Mouse (Mus musculus) stomach, embryonic 14.5 days (tissue): ENCODE data around the gene Elmod1. TPM values are rescaled to one million over a fixed set of nuclear protein-coding genes. Genes with fewer than 3 reads are reported as not detected.

Experiments
- ATAC-seq: fragments of 200-750 bp; cut with Nextera tagmentation; 2 replicates; pipeline ENCODE4 v1.8.0; 2017; ENCODE audit warnings: low read depth, moderate TSS enrichment; ENCODE audit not compliant: insufficient number of reproducible peaks, insufficient read depth, low FRiP score
- H3K27ac ChIP-seq: fragments of 300-500 bp; sonication (generic); 2 replicates; pipeline ENCODE4 v1.5.1; 2014; ENCODE audit warnings: mild to moderate bottlenecking, low read length, moderate library complexity, mixed read lengths
- H3K27me3 ChIP-seq: fragments of 300-500 bp; sonication (generic); 2 replicates; pipeline ENCODE4 v1.6.1; 2014; ENCODE audit warnings: low read length, control low read depth, mixed read lengths; ENCODE audit not compliant: control insufficient read depth, insufficient read depth
- H3K36me3 ChIP-seq: fragments of 300-500 bp; sonication (generic); 2 replicates; pipeline ENCODE4 v1.6.1; 2014; ENCODE audit warnings: mild to moderate bottlenecking, control low read depth, low read length, moderate library complexity, mixed read lengths; ENCODE audit not compliant: control insufficient read depth, insufficient read depth
- H3K4me1 ChIP-seq: fragments of 300-500 bp; sonication (generic); 2 replicates; pipeline ENCODE4 v1.6.1; 2014; ENCODE audit warnings: low read length, control low read depth, mixed read lengths; ENCODE audit not compliant: control insufficient read depth, insufficient read depth
- H3K4me2 ChIP-seq: fragments of 300-500 bp; sonication (generic); replicated peaks from 2 replicates; pipeline ENCODE4 v1.6.1; 2014; ENCODE audit warnings: low read depth, low read length, control low read depth
- H3K4me3 ChIP-seq: fragments of 300-500 bp; sonication (generic); 2 replicates; pipeline ENCODE4 v1.5.1; 2014; ENCODE audit warnings: low read depth, low read length, control low read depth
- H3K9ac ChIP-seq: fragments of 300-500 bp; sonication (generic); replicated peaks from 2 replicates; pipeline ENCODE4 v1.6.1; 2014; ENCODE audit warnings: low read depth, mild to moderate bottlenecking, control low read depth, low read length, moderate library complexity, mixed read lengths
- H3K9me3 ChIP-seq: fragments of 300-500 bp; sonication (generic); 2 replicates; pipeline ENCODE4 v1.6.1; 2016; ENCODE audit warnings: low read depth, low read length, control low read depth; ENCODE audit not compliant: control insufficient read depth
- WGBS: fragments of 180-500 bp; shearing (Covaris S2); extraction: QIAGEN DNeasy Blood & Tissue Kit; methylation state at CpG from one replicate; pipeline ENCODE4 v1.1.7; 2014; 5-methylcytosine and 5-hydroxymethylcytosine counted together
- polyA plus RNA-seq: library from polyadenylated mRNA; unstranded; fragments of >200 nt; fragmentation: Nextera tagmentation; extraction: Ambion mirVana; gene quantifications from 2 replicates; pipeline ENCODE4 v1.2.1, GENCODE M21; 2014

Elmod1 gene
- polyA plus RNA-seq, 1 experiment from 2014 or later = 0.35 TPM

DNA sequence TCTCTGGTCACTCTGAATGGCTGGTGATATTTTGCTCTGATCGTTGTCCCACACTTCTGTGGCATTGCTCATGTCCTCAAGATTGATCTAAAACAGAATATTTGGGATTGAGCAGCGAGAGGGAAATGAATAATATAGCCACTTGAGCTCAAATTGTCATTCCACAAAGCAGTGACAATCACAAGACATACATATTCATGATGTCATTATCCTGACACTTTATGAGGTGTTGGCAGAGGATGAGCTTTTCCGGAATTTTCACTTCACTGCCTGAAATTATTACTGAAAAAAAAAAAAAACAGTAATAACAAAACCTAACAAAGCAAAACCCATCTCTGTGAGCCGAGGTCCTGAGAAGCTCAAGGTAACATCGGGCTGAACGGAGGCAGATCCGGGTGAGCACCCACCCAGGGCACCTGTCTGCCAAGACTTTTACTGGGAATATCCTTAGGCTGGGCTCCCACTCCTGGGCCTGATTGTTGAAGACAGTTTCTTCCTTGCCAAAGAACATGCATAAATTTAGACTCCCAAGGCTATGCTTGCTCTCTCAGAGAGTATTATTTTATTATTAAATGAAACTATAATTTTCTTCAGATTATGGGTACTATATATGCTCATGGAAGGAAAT, 71.8 kb downstream of the Elmod1 start:
- no peak for ATAC-seq
- Histone ChIP-seq H3K36me3 (no peaks in the 10 kb centered on the region), H3K27me3 (no peaks in the 10 kb centered on the region), H3K9ac (no peak overlapping the region), H3K4me3 (no peak overlapping the region), H3K9me3 (no peaks in the 10 kb centered on the region), H3K27ac (no peak overlapping the region), H3K4me2 (no peak overlapping the region), H3K4me1 (no peaks in the 10 kb centered on the region)
- 89% methylated on average over 7 of the region's 7 CpGs for WGBS

- no peak overlapping the region for H3K4me3 ChIP-seq
- WGBS = 86% methylated on average over 6 of the region's 6 CpGs
- no peak overlapping the region for H3K4me2 ChIP-seq
- H3K36me3 ChIP-seq = no peaks in the 10 kb centered on the region
- no peak overlapping the region for H3K9ac ChIP-seq
- H3K27ac ChIP-seq = no peak overlapping the region
- H3K9me3 ChIP-seq = no peaks in the 10 kb centered on the region
- no peaks in the 10 kb centered on the region for H3K4me1 ChIP-seq
- no peak for ATAC-seq
- H3K27me3 ChIP-seq = no peaks in the 10 kb centered on the region
Observed at GRCm38 (mm10) chr9:53899836-53900235, 75.3 kb downstream of the Elmod1 start.

- H3K27me3 ChIP-seq = no peaks in the 10 kb centered on the region
Observed at GRCm38 (mm10) chr9:53895827-53896226, 79.3 kb downstream of the Elmod1 start.

DNA sequence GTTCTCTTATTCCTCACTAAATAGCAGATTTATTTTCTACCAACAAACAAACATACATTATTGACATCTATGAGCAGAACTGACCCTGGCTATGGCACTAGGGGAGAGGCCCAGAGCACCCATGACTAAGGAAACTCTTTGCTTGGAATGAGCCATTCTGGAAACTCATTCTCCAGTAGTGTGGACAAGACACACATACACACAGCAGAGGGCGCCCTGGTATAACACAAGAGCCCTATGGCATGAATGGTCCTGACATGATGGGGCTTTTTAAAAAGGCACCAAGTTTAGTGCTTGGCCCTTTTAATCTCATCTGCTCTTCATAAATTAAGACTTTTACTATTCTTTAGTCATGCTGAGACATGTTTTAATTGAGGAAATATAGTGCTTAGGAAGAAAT, 85.0 kb downstream of the Elmod1 start:
- 4% methylated on average over 1 of the region's 1 CpGs for WGBS
- no peak for ATAC-seq
- Histone ChIP-seq H3K9ac (no peak overlapping the region), H3K4me3 (no peak overlapping the region), H3K36me3 (no peaks in the 10 kb centered on the region), H3K4me1 (no peaks in the 10 kb centered on the region), H3K4me2 (no peak overlapping the region), H3K9me3 (no peaks in the 10 kb centered on the region), H3K27me3 (no peaks in the 10 kb centered on the region), H3K27ac (no peak overlapping the region)

More at GRCm38 (mm10) chr9:53895827-53896226, 79.3 kb downstream of the Elmod1 start:
- H3K4me2 ChIP-seq = no peak overlapping the region
- H3K36me3 ChIP-seq = no peaks in the 10 kb centered on the region
- H3K27ac ChIP-seq = no peak overlapping the region
- no peak for ATAC-seq
- H3K4me3 ChIP-seq = no peak overlapping the region
- no peaks in the 10 kb centered on the region for H3K9me3 ChIP-seq
- H3K4me1 ChIP-seq = no peaks in the 10 kb centered on the region
- whole genome bisulfite sequencing = 75% methylated on average over 7 of the region's 7 CpGs
- no peak overlapping the region for H3K9ac ChIP-seq

GRCm38 (mm10) chr9:53883588-53884280, 91.4 kb downstream of the Elmod1 start:
- Histone ChIP-seq H3K27me3 (no peaks in the 10 kb centered on the region), H3K4me1 (no peaks in the 10 kb centered on the region), H3K36me3 (no peaks in the 10 kb centered on the region), H3K9me3 (no peaks in the 10 kb centered on the region), H3K9ac (no peak overlapping the region), H3K4me3 (no peak overlapping the region), H3K27ac (no peak overlapping the region), H3K4me2 (no peak overlapping the region)
- 93% methylated on average over 23 of the region's 23 CpGs for WGBS
- no peak for ATAC-seq

- Histone ChIP-seq H3K4me3 (no peak overlapping the region), H3K36me3 (no peaks in the 10 kb centered on the region), H3K27me3 (no peaks in the 10 kb centered on the region), H3K4me1 (no peaks in the 10 kb centered on the region), H3K9ac (no peak overlapping the region), H3K4me2 (no peak overlapping the region), H3K27ac (no peak overlapping the region), H3K9me3 (no peaks in the 10 kb centered on the region)
- ATAC-seq = no peak
- 30% methylated on average over 2 of the region's 2 CpGs for WGBS
Observed at GRCm38 (mm10) chr9:53877423-53877822, 97.7 kb downstream of the Elmod1 start.

- H3K9ac ChIP-seq = no peak overlapping the region
- H3K4me3 ChIP-seq = no peak overlapping the region
Observed at GRCm38 (mm10) chr9:53873239-53873638, 101.9 kb downstream of the Elmod1 start.

More at GRCm38 (mm10) chr9:53873239-53873638, 101.9 kb downstream of the Elmod1 start:
- ATAC-seq = no peak
- H3K27me3 ChIP-seq = no peaks in the 10 kb centered on the region
- no peaks in the 10 kb centered on the region for H3K36me3 ChIP-seq
- no peaks in the 10 kb centered on the region for H3K4me1 ChIP-seq
- H3K9me3 ChIP-seq = no peaks in the 10 kb centered on the region
- H3K27ac ChIP-seq = no peak overlapping the region
- no peak overlapping the region for H3K4me2 ChIP-seq
- WGBS = 76% methylated on average over 8 of the region's 8 CpGs
